Mouse (Mus musculus) thymus, adult 2 months (tissue): ENCODE measurements at regions not wholly inside any gene's neighbourhood (a gene's known extent, or its start where the extent isn't known, plus 50 kb on each side); places are given as distances from the start of the nearest gene placed in this dataset.

Source experiments
- CTCF ChIP-seq: fragments of 200-500 bp; IDR thresholded peaks from 2 replicates; pipeline ENCODE4 v1.5.1; 2012; ENCODE audit warnings: mild to moderate bottlenecking, control low read depth, low read length, moderate library complexity, borderline replicate concordance; ENCODE audit not compliant: control insufficient read depth, poor library complexity, insufficient read depth; ENCODE audit errors: extremely low read depth
- POLR2A ChIP-seq: fragments of 200-500 bp; IDR thresholded peaks from 2 replicates; pipeline ENCODE4 v1.6.1; 2012; ENCODE audit warnings: mild to moderate bottlenecking, low read length, control low read depth, moderate library complexity; ENCODE audit not compliant: control insufficient read depth, poor library complexity, insufficient read depth; ENCODE audit errors: extremely low read depth

DNA sequence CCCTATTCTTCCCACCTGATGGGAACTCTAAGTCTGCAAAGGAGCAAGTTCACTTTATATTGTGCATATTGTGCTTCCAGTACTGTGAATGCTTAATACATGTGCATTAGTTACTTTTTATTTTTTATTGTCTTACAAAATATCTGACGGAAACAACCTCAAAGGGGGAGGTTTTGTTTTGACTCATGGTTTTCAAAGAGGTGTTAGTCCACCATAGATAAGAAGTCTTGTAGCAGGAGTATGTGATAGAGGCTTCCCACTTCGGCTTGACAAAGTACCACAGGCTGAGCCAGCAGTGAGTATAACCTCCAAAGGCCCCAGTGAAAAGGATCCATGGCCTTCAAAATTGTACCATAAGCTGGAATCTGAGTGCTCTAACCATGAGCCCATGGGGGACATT, 74.0 kb upstream of the Serbp1 start:
- no peak for TF ChIP-seq CTCF
- no peak for TF ChIP-seq POLR2A
